Mouse (Mus musculus): Measurements from ENCODE around the gene Gm43738.

GRCm38 (mm10) chr3:89077383-89077782, 23.5 kb downstream of the Gm43738 start:
- no peak for TF ChIP-seq CTCF (IDR thresholded peaks at IDR 0.05; ENCODE audit: borderline replicate concordance, control insufficient read depth, extremely low read depth, insufficient read depth, low read length, poor library complexity)
- no peak for TF ChIP-seq POLR2A (IDR thresholded peaks at IDR 0.05; ENCODE audit: control insufficient read depth, extremely low read depth, insufficient read depth, low read length, poor library complexity)
